Mouse (Mus musculus) gastrocnemius, adult 2 months (tissue): ENCODE measurements at regions not wholly inside any gene's neighbourhood (a gene's known extent, or its start where the extent isn't known, plus 50 kb on each side); places are given as distances from the start of the nearest gene placed in this dataset.

ENCODE experiments used
- DNase-seq: peaks from one replicate; pipeline ENCODE4 v3.0.0; 2022
- H3K27ac ChIP-seq: fragments of 200-600 bp; 2 replicates; pipeline ENCODE4 v1.8.1; 2022; ENCODE audit warnings: mild to moderate bottlenecking
- H3K4me3 ChIP-seq: fragments of 200-600 bp; 2 replicates; pipeline ENCODE4 v1.8.1; 2022; ENCODE audit warnings: mild to moderate bottlenecking, moderate library complexity
- CTCF ChIP-seq: fragments of 200-600 bp; IDR thresholded peaks from 2 replicates; pipeline ENCODE4 v1.8.1; 2022; ENCODE audit warnings: antibody characterized with exemption, mild to moderate bottlenecking, moderate library complexity
- intact Hi-C: fragments of 180-260 bp; cut with DNase I; formaldehyde crosslinking; loops from one replicate; pipeline ENCODE4 v1.15.1; 2025

DNA sequence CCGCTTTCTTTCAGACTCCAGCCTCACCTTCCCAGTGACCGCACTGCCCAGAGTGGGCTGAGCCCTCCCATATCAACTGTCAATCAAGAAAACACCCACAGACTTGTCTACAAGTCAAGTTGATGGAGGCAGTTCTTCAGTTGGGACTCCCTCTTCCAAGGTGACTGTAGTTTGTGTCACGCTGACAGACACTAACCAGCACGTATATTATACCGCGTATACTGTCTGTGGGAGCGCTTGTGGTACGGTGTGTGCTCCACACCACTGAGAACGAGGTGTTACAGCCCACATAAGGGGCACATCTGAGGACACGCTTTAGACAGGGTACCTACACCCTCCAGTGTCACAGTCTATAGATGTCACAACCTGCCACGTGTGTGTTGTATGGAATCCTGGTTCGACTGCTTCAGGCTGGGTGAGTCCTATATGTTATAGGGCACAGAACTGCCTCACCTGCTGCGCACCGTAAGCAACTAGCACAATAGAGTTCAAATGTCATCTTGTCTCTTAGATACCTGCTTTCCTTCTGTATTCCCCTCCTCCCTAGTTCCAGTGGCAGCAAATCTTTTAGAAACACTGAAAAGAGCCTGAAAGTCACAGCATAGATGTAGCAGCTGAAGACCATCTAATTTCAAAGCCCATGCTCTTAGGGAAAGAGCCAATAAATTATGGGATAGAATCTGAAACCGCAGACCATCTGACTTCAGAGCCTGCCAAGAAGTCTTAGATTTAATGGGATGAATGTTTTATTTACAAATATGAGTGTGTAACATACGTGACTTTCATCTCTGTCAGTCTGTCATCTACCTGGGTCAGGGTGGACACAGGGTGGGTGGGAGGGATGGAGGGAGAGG is 219.8 kb downstream of the Etnk1 start:
- Histone ChIP-seq H3K4me3 (no peak overlapping the region), H3K27ac (no peak overlapping the region)
- no peak for DNase-seq
- intact Hi-C loops = no loop called here
- no peak for TF ChIP-seq CTCF

DNA sequence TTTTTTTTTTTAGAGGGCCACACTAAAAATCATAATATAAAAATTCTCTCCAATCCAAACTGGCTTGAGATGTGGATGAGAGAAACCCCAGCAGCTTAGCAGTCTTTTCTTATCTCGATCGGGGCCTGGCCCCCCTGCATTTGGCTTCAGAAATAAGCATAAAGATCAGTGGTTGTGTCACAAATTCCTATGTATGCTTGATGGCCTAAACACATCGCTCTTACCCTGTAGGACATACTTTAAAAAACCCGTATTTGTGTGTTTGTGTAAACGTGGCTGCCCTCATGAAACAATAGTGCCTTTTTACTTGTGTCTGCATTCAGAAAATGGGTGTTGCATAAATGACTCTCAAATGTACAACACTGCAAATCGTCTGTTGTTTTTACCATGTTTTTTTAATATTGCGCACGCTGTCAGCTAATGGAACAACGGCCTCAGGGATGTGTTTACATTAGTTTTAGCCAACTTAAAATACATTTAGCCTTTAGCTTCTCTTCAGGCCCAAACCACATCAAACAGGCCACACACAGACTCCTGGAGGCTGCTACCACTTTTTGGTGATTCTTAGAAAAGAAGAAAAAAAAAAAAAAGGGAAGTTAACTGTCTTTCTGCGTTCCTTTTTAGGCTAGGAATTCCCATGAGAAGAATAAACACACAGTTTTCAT is 226.7 kb downstream of the Etnk1 start:
- DNase-seq = no peak
- H3K4me3 ChIP-seq = no peak overlapping the region
- TF ChIP-seq CTCF = no peak
- H3K27ac ChIP-seq = no peak overlapping the region
- intact Hi-C loops = no loop called here

DNA sequence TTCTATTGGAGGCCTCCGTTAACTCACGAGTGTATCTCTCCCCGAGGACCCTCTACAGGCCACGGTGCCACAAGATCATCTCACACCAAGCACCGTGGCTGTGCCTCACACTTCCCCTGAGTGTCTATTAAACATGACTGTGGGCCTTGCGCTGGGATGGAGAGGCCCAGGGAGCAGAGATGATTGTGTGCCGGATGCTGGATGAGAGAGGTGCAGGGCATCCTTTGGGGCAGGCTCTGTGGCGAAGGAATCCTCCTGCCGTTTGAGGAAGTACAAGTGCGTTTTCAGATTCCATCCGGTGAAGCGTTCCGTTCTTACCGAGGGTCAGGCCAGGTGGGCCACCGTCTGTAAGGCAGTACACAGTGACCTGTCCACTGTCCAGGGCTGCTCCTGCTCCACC is 227.4 kb downstream of the Etnk1 start:
- no peak for DNase-seq
- no peak for TF ChIP-seq CTCF

DNA sequence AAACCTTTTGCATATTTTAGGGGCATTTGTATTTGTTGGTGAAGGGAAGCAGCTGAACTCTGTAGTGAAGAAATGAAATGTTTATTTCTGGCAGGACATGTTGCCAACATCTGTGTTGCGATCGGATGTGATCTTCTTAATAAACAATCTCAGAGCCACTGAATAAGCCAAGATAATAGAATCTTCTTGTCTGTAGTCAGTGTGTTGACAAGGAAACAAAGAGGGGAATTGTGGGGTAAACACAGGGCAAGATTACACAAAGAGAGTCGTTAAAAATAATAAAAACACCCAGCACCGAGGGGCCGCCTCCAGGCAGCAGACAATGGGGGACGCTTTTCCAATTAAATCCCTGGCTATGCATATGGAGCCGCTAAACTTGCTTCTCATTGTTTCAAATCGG is 234.4 kb downstream of the Etnk1 start:
- H3K4me3 ChIP-seq = no peak overlapping the region
- no peak for TF ChIP-seq CTCF
- intact Hi-C loops = no loop called here
- H3K27ac ChIP-seq = no peak overlapping the region
- DNase-seq = no peak

More for the DNA sequence above, 227.4 kb downstream of the Etnk1 start:
- intact Hi-C loops = no loop called here
- H3K4me3 ChIP-seq = no peak overlapping the region
- H3K27ac ChIP-seq = no peak overlapping the region

DNA sequence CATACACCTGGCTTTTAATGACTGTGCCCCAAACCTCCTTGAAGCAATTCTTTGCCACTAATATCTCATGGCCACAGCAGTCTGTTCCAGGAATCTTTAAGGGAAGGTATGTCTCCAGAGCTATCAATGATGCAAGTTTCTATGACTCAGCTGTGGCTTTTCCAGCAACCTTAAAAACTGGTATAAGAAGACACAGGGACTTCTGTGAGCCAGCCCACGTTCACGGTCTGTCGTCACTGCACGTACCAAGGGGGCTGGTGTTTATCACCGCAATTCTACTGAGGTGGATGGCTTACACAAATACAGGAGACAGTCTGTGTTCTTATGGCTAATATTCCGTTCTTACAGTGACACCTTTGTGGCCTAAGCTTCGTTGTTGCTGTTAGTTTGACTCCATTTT is 234.9 kb downstream of the Etnk1 start:
- intact Hi-C loops = no loop called here
- no peak for TF ChIP-seq CTCF
- no peak for DNase-seq
- Histone ChIP-seq H3K4me3 (no peak overlapping the region), H3K27ac (no peak overlapping the region)

DNA sequence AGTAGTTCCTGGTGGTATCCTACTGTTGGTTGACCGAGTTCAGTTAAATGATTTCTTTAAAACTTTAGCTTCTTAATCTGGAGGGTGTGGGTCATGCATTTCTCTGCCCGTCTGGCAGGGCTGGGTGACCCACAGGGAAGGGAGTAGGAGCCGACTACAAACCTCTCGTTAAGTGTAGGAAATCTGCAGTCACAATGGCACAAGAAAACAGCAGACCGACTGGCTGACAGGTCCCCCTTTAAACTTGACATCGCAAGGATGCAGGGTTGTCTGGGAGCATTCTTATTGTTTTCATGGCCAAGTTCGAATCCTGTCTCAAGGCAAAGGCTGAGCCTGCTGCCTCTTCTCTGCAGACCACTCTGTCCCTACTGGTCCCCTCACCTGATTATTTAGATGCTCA is 235.7 kb downstream of the Etnk1 start:
- Histone ChIP-seq H3K27ac (no peak overlapping the region), H3K4me3 (no peak overlapping the region)
- no peak for TF ChIP-seq CTCF
- DNase-seq = no peak
- intact Hi-C loops = no loop called here

DNA sequence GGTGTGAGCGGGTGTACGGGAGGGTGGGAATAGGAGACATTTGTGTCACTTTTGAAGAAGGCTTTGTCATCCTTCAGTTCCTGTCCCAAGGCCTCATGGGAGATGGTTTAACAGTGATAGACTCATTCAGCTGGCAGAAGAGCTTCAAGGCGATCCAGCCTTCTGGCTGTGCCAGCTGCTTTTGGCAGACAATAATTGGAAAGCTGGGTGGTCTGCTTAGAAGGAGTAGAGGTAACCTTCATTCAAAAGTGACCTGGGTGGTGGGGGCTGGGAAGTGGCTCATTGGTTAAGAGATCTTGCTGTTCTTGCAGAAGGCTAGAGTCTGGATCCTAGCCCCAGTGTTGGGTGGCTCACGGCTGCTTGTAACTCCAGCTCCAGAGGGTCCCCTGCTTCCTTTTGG is 237.5 kb downstream of the Etnk1 start:
- no peak for TF ChIP-seq CTCF
- intact Hi-C loops = no loop called here
- no peak for DNase-seq
- no peak overlapping the region for H3K4me3 ChIP-seq
- H3K27ac ChIP-seq = no peak overlapping the region

DNA sequence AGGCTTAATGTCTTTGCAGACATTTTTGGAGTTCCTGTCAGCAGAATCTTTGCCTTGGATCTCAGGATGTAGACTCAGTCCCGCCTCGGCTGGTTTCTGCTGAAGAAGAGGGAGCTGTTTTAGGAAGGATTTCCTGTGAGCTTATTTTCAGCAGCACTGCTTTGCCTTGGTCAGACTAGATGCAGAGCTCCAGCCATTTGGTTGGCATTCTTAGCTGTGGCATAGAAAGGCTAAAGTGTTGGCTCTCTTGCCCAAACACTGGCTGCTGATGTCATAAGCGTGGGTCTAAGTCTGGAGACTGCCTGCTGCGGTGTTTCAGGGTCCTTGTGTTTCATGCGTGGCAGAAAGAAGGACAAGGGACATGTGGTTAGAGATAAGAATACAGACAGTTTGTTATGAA is 245.0 kb downstream of the Etnk1 start:
- intact Hi-C loops = no loop called here
- Histone ChIP-seq H3K27ac (no peak overlapping the region), H3K4me3 (no peak overlapping the region)
- DNase-seq = no peak
- no peak for TF ChIP-seq CTCF

DNA sequence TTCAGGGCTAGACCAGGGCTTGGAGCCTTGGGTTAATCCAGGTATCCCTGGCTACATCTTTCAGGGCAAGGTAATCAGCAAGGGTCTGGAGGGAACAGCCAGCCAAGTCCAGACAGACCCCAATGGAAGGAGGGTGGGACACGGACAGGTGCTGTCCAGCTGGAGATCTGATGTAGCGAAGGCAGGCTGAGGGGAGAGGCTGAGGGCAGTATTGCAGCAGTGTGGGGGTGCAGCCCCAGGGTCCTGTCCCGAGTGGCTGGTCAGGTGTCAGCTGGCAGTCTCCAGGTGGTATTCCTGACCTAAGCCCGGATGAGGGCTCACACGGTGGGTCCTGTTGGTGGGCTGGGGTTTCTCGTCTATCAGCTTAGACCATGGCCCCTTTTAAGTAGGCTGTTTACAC is 245.7 kb downstream of the Etnk1 start:
- intact Hi-C loops = no loop called here
- H3K27ac ChIP-seq = no peak overlapping the region
- H3K4me3 ChIP-seq = no peak overlapping the region
- DNase-seq = no peak
- TF ChIP-seq CTCF = no peak

DNA sequence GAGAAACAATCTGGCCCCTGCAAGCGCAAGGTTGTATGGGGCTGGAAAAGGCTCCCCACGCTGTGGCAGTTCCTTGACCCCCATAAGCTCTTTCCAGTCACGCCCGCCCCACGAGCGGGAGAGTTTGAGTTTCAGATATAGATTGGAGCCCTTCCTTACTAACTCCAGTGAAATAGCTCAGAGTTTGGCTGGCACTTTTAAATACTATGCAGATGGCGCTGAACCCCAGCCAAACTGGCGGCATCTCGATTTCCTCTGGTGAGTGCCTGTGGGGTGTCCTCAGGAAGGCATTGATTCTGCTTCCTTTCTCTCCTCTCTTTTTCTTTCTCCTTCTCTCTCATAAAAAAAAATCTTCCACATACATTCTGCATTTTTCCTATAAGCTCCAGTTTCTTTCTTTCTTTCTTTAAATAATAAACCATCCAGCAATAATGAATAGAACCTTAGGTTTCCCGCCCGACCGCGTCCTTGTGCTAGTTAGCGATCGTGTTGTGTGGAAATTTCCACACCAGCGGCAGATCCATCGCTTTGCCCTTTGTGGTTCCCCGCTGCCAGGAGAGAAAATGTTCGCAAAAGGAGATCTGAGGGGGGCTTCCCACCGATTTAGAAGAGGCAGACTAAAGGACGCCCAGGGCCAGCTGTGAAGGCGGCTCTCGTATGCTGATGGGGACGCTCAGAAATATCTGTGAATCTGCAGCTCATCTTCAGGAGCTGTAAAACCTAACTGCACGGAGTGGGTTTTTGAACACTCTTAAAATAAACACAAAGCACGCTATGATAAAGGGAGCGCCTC is 247.8 kb downstream of the Etnk1 start:
- Histone ChIP-seq H3K4me3 (no peak overlapping the region), H3K27ac (no peak overlapping the region)
- intact Hi-C loops = no loop called here
- DNase-seq = no peak
- TF ChIP-seq CTCF = no peak

DNA sequence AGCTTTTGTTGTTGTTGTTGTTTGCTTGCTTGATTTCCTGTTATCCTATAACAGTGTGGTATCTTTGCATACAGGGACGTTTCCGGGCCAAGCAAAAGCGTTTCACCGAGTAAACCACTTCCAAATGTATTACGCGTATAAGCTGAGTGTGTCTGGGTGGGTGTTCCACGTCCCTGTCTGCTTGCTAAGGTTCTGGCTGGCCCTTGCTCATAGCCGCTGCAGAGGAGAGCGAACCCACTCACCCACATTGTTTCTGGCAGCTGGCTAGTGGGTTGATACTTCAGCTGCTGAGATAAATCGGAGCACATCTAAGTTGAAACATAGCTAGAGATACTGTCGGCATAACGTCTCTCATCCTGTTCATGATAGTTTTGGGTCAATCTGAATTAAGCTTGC is 248.4 kb downstream of the Etnk1 start:
- intact Hi-C loops = no loop called here
- DNase-seq = no peak
- TF ChIP-seq CTCF = no peak
- Histone ChIP-seq H3K27ac (no peak overlapping the region), H3K4me3 (no peak overlapping the region)

DNA sequence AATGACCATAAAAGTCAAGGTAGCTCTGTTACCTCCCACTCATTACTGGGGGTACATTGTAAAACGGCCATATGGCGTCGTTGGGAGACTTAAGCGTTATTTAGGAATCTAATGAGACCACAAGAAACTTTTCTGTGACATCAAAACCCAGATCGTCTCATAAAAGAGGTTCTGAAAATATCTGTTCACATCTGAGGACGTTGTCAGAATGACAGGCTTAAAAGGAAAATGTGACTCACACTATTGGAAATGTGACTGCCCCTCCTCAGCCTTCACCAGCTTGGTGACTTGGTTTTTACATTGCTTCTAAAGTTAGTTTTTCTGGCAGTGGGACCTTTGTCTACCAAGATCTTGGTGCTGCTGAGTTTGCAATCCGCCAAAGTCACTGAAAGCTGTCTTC is 252.9 kb downstream of the Etnk1 start:
- Histone ChIP-seq H3K27ac (no peak overlapping the region), H3K4me3 (no peak overlapping the region)
- no peak for TF ChIP-seq CTCF
- intact Hi-C loops = no loop called here
- no peak for DNase-seq

DNA sequence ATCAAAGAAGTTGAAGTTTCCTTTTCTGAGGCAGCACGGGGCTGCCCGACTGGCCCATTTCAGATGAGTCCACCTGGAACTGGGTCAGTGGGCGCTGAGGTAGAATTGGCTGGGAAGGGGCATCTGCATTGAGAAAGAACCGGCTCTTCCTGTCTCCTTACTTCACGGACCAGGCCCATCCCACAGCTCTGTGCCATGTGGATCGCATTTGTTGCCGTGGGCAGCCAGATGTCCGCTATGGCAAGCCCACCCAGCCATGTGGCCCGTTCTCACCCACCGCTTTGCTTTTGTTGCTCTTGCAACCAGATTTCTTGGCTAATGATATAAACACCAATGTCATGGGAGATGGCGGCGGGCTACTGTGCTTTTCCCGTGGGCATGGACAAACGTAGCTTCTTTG is 256.0 kb downstream of the Etnk1 start:
- no peak for TF ChIP-seq CTCF
- Histone ChIP-seq H3K4me3 (no peak overlapping the region), H3K27ac (no peak overlapping the region)
- intact Hi-C loops = no loop called here
- DNase-seq = no peak
